8 mouse cellular contexts compared by ENCODE assay signal in genomic region chr3:148988293-148988995, GRCm38 (mm10). TPM values are rescaled to one million over a fixed set of nuclear protein-coding genes. Genes with fewer than 3 reads are reported as not detected.
A peak's percentile ranks its signal among the peaks of the same experiment; 100 is the strongest.
DNase-seq lines count a peak whose midpoint lies in the region; ATAC-seq and TF ChIP-seq lines count a peak whose summit lies in the region.

No protein-coding gene starts in this region.

- peaks cover 45% of the 10 kb centered on the region for H3K79me2 ChIP-seq in myocyte (ENCODE audit: control insufficient read depth, insufficient read depth)

- H3K27me3 ChIP-seq in hindbrain, embryonic 11.5 days (ENCODE audit: control insufficient read depth, insufficient read depth, low read length) = no peaks in the 10 kb centered on the region
- no peaks in the 10 kb centered on the region for H3K27me3 ChIP-seq in limb, embryonic 15.5 days
- no peaks in the 10 kb centered on the region for H3K27me3 ChIP-seq in myocyte (ENCODE audit: control insufficient read depth, insufficient read depth, insufficient read length)

- peaks cover 2% of the 10 kb centered on the region; the same call in 1 of the 2 replicates for H3K4me1 ChIP-seq in embryonic fibroblast, embryonic 13.5 days (ENCODE audit: control insufficient read depth, insufficient read depth, low read length)
- no peaks in the 10 kb centered on the region; the same call in 1 of the 2 replicates for H3K4me1 ChIP-seq in hindbrain, embryonic 11.5 days (replicated peaks; ENCODE audit: control insufficient read depth, insufficient read depth, low read length)
- peaks cover 21% of the 10 kb centered on the region for H3K4me1 ChIP-seq in limb, embryonic 15.5 days

- TF ChIP-seq CTCF in embryonic fibroblast, embryonic 13.5 days (IDR thresholded peaks at IDR 0.05; ENCODE audit: borderline replicate concordance, insufficient read depth, low read length) = no peak

- peak overlapping the region; percentile 79 for H3K4me3 ChIP-seq in embryonic fibroblast, embryonic 13.5 days (ENCODE audit: insufficient read depth, low read length)
- H3K4me3 ChIP-seq in hindbrain, embryonic 11.5 days (ENCODE audit: low read depth, low read length) = peak overlapping the region; percentile 92
- peak overlapping the region; percentile 96 for H3K4me3 ChIP-seq in limb, embryonic 15.5 days
- H3K4me3 ChIP-seq in myocyte = peak overlapping the region; percentile 85

- no peaks in the 10 kb centered on the region for H3K9me3 ChIP-seq in hindbrain, embryonic 11.5 days (ENCODE audit: control insufficient read depth, low read length)
- no peaks in the 10 kb centered on the region for H3K9me3 ChIP-seq in limb, embryonic 15.5 days

- H3K27ac ChIP-seq in embryonic fibroblast, embryonic 13.5 days (ENCODE audit: insufficient read depth, low read length) = peak overlapping the region; percentile 79
- peak overlapping the region; percentile 99 for H3K27ac ChIP-seq in hindbrain, embryonic 11.5 days (ENCODE audit: low read depth, low read length)
- peak overlapping the region; percentile 100 for H3K27ac ChIP-seq in limb, embryonic 15.5 days

- peak; percentile 6; the same call in 1 of the 2 replicates for TF ChIP-seq POLR2A in embryonic fibroblast, embryonic 13.5 days (IDR thresholded peaks at IDR 0.05; ENCODE audit: low read depth, low read length)
- TF ChIP-seq POLR2A in myocyte (IDR thresholded peaks at IDR 0.05; ENCODE audit: insufficient read length, low read depth) = no peak

- H3K36me3 ChIP-seq in hindbrain, embryonic 11.5 days (ENCODE audit: control insufficient read depth, insufficient read depth, low read length) = no peaks in the 10 kb centered on the region
- no peaks in the 10 kb centered on the region for H3K36me3 ChIP-seq in limb, embryonic 15.5 days
- H3K36me3 ChIP-seq in myocyte (ENCODE audit: control insufficient read depth, insufficient read depth) = no peaks in the 10 kb centered on the region

- under 1% methylated on average over 77 of the region's 84 CpGs for WGBS in hindbrain, embryonic 11.5 days
- WGBS in limb, embryonic 15.5 days = under 1% methylated on average over 84 of the region's 84 CpGs

- DNase-seq in layer of hippocampus, adult 11-12 months (ENCODE audit: low spot score) = peak; percentile 15
- no peak for DNase-seq in layer of hippocampus, adult 8-10 months (ENCODE audit: low spot score in 2 of 2)
- DNase-seq in ZHBTc4 (ENCODE audit: low read depth, low spot score) = peak; percentile 49
- DNase-seq in hindbrain, embryonic 11.5 days (ENCODE audit: low spot score) = peak; percentile 69

- ATAC-seq in hindbrain, embryonic 11.5 days (ENCODE audit: low FRiP score) = peak; percentile 2
- no peak for ATAC-seq in limb, embryonic 15.5 days (ENCODE audit: insufficient number of reproducible peaks, low FRiP score, low TSS enrichment, low read depth)
- no peak for ATAC-seq in activated CD4-positive, CD25-positive, alpha-beta regulatory T cell, adult 4 months

- H3K9ac ChIP-seq in hindbrain, embryonic 11.5 days (ENCODE audit: low read depth, low read length) = peak overlapping the region; percentile 96
- H3K9ac ChIP-seq in limb, embryonic 15.5 days = peak overlapping the region; percentile 96

- H3K4me2 ChIP-seq in hindbrain, embryonic 11.5 days (replicated peaks; ENCODE audit: low read depth, low read length) = peak overlapping the region; percentile 82
- H3K4me2 ChIP-seq in limb, embryonic 15.5 days = peak overlapping the region; percentile 78
- peak overlapping the region; percentile 72 for H3K4me2 ChIP-seq in myocyte (ENCODE audit: low read depth)

- peak overlapping the region; percentile 68 for H3ac ChIP-seq in myocyte (ENCODE audit: control insufficient read depth, insufficient read length)

TF ChIP-seq in myocyte, 11 proteins besides CTCF, POLR2A, EP300 and RAD21:
- TF ChIP-seq MYOG (IDR thresholded peaks at IDR 0.05; ENCODE audit: control insufficient read depth in 1 of 3, insufficient read depth in 1 of 3, insufficient read length in 2 of 3, low read depth in 2 of 3) (peak in 1 of 3 experiments; percentile 14), MYOD1 (IDR thresholded peaks at IDR 0.05; ENCODE audit: control insufficient read depth in 1 of 3, insufficient read length in 2 of 3, low read depth in 2 of 3) (no peak)
TF ChIP-seq in myocyte: peak in this region for 1.

RNA-seq across cellular contexts. Expression of gene Adgrl2, which starts 1.9 kb away (rescaled TPM):
- 10 to 100 TPM; 52.9 to 65.0 (median 61.7) TPM for total RNA-seq in layer of hippocampus, adult 8-10 months (2022)
- 90.1 and 112 TPM in 2 replicates for polyA plus RNA-seq in embryonic fibroblast, embryonic 13.5 days (2011; ENCODE audit: insufficient read length, low read depth, missing spikeins)
- 77.5 and 80.7 TPM in 2 replicates for polyA plus RNA-seq in hindbrain, embryonic 11.5 days (2014; fragmentation: Nextera tagmentation; extraction: Ambion mirVana)
- 69.0 and 84.6 TPM in 2 replicates for polyA plus RNA-seq in limb, embryonic 15.5 days (2015; fragmentation: Nextera tagmentation; extraction: Ambion mirVana)
- polyA plus RNA-seq in myocyte (2012; fragmentation: generic; extraction: Trizol) = 11.7 TPM
- under 1 TPM in 1 of 2 experiments, not detected in 1; 0.17 TPM for polyA plus RNA-seq in activated CD4-positive, CD25-positive, alpha-beta regulatory T cell, adult 4 months (2017; shearing (Covaris generic))

Comparison
In these comparisons a context has a peak if more than half of its experiments do, and no peak if none do; other contexts are left out.
1. DNase-seq: peak in layer of hippocampus, adult 11-12 months (single experiment), ZHBTc4 (single experiment) and hindbrain, embryonic 11.5 days (single experiment); none in layer of hippocampus, adult 8-10 months (0 of 2).
2. RNA of gene Adgrl2, which starts 1.9 kb away (polyA plus RNA-seq): 90.1 to 112 TPM in embryonic fibroblast, embryonic 13.5 days, 69.0 to 84.6 TPM in limb, embryonic 15.5 days, 77.5 to 80.7 TPM in hindbrain, embryonic 11.5 days and 11.7 TPM in myocyte (single experiment); 0.17 TPM in activated CD4-positive, CD25-positive, alpha-beta regulatory T cell, adult 4 months; every median in the first group is over 10 times any median in the second.
3. Peak in every context shown above with its lines, with median percentiles within 50 percentile points of each other: H3K27ac ChIP-seq, H3K4me3 ChIP-seq and H3K4me2 ChIP-seq.